Mouse (Mus musculus) ES-E14 (cell line): ENCODE results near the gene Il1rapl1. TPM values are rescaled to one million over a fixed set of nuclear protein-coding genes. Genes with fewer than 3 reads are reported as not detected.
A peak's percentile ranks its signal among the peaks of the same experiment; 100 is the strongest.
"Not testable (repeated sequence)": the region's sequence is repeated elsewhere in the genome, so short reads cannot be mapped to it uniquely, and the experiment has no call there.

Source experiments
- DNase-seq: peaks from one replicate; pipeline ENCODE4 v3.0.0-alpha.2; 2013; ENCODE audit warnings: low read depth, low spot score
- H3K27ac ChIP-seq: 2 replicates; pipeline ENCODE4 v1.5.1; 2012; ENCODE audit warnings: low read depth, mild to moderate bottlenecking, low read length, moderate library complexity, mixed read lengths; ENCODE audit not compliant: poor library complexity, insufficient read depth, severe bottlenecking
- H3K36me3 ChIP-seq: 2 replicates; pipeline ENCODE4 v1.6.1; 2012; ENCODE audit warnings: mild to moderate bottlenecking, low read length, moderate library complexity, mixed read lengths; ENCODE audit not compliant: control insufficient read depth, poor library complexity, insufficient read depth, severe bottlenecking
- H3K4me1 ChIP-seq, 2 experiments: fragments of 150-350 bp in 1 of 2; sonication (generic) in 1 of 2; 2 replicates each; pipeline ENCODE4 v1.6.1; 2012; ENCODE audit warnings: low read length in 2 of 2, mild to moderate bottlenecking in 1 of 2, mixed read lengths in 1 of 2; ENCODE audit not compliant: control insufficient read depth in 2 of 2, insufficient read depth in 2 of 2, poor library complexity in 1 of 2
- H3K4me3 ChIP-seq, 2 experiments: fragments of 150-350 bp in 1 of 2; sonication (generic) in 1 of 2; 2 replicates each; pipeline ENCODE4 v1.5.1; 2012; ENCODE audit warnings: low read length in 2 of 2, low read depth in 1 of 2, mild to moderate bottlenecking in 1 of 2, mixed read lengths in 1 of 2; ENCODE audit not compliant: insufficient read depth in 1 of 2, poor library complexity in 1 of 2, severe bottlenecking in 1 of 2
- H3K9ac ChIP-seq: 2 replicates; pipeline ENCODE4 v1.6.1; 2012; ENCODE audit warnings: low read depth, mild to moderate bottlenecking, low read length, mixed read lengths; ENCODE audit not compliant: poor library complexity, insufficient read depth, severe bottlenecking
- H3K9me3 ChIP-seq: fragments of 150-350 bp; sonication (generic); 2 replicates; pipeline ENCODE4 v1.6.1; 2012; ENCODE audit warnings: low read depth, mild to moderate bottlenecking, low read length; ENCODE audit not compliant: control insufficient read depth, insufficient read depth
- CHD2 ChIP-seq: IDR thresholded peaks from 2 replicates; pipeline ENCODE4 v1.6.1; 2014; ENCODE audit warnings: mild to moderate bottlenecking, low read depth, low read length, inconsistent platforms
- HCFC1 ChIP-seq: IDR thresholded peaks from 2 replicates; pipeline ENCODE4 v1.6.1; 2012; ENCODE audit warnings: low read length, inconsistent platforms, borderline replicate concordance; ENCODE audit not compliant: insufficient read depth
- MAFK ChIP-seq: IDR thresholded peaks from 2 replicates; pipeline ENCODE4 v1.6.1; 2014; ENCODE audit warnings: mild to moderate bottlenecking, low read depth, low read length, inconsistent platforms; ENCODE audit not compliant: insufficient read depth
- ZC3H11A ChIP-seq: IDR thresholded peaks from 2 replicates; pipeline ENCODE4 v1.6.1; 2012; ENCODE audit warnings: low read depth, mild to moderate bottlenecking, inconsistent platforms, low read length, borderline replicate concordance
- ZNF384 ChIP-seq: IDR thresholded peaks from 2 replicates; pipeline ENCODE4 v1.6.1; 2012; ENCODE audit warnings: low read depth, low read length, inconsistent platforms
- in situ Hi-C, 2 experiments: fragments of 600-800 bp; cut with MboI; formaldehyde crosslinking; loops; one replicate each; pipeline ENCODE4 v1.15.1; 2025; ENCODE audit warnings: low sequenced_read_pairs in 2 of 2, inconsistent platforms in 1 of 2; ENCODE audit not compliant: unreplicated experiment in 2 of 2
- total RNA-seq: library from RNA; depleted of rRNA; stranded (reverse); fragments of 300-350 nt; gene quantifications from 2 replicates; pipeline ENCODE4 v1.2.3, GENCODE M21; 2012

The Il1rapl1 gene
- total RNA-seq, 1 experiment: not detected

- in situ Hi-C loops: no loop called here
- TF ChIP-seq ZC3H11A (no peak), ZNF384 (no peak), MAFK (no peak), HCFC1 (no peak), CHD2 (no peak)
- no peak for DNase-seq
These were observed 514.5 kb downstream of the Il1rapl1 start for GRCm38 (mm10) chrX:87600914-87601313.

GRCm38 (mm10) chrX:87507997-87508396 lies 607.4 kb downstream of the Il1rapl1 start:
- TF ChIP-seq CHD2 (no peak), HCFC1 (no peak), MAFK (no peak), ZC3H11A (no peak), ZNF384 (no peak)
- in situ Hi-C loops: no loop called here
- DNase-seq: no peak
- Histone ChIP-seq H3K9me3 (no peaks in the 10 kb centered on the region), H3K36me3 (no peaks in the 10 kb centered on the region), H3K9ac (no peak overlapping the region), H3K4me3 (no peak overlapping the region), H3K4me1 (no peaks in the 10 kb centered on the region), H3K27ac (no peak overlapping the region)

More at GRCm38 (mm10) chrX:87600914-87601313, 514.5 kb downstream of the Il1rapl1 start:
- no peaks in the 10 kb centered on the region for H3K9me3 ChIP-seq
- no peak overlapping the region for H3K4me3 ChIP-seq
- H3K9ac ChIP-seq: no peak overlapping the region
- no peaks in the 10 kb centered on the region for H3K36me3 ChIP-seq
- H3K4me1 ChIP-seq: no peaks in the 10 kb centered on the region
- no peak overlapping the region for H3K27ac ChIP-seq

- in situ Hi-C loops: no loop called here
- TF ChIP-seq ZNF384 (no peak), HCFC1 (no peak), ZC3H11A (no peak), MAFK (no peak)
- H3K27ac ChIP-seq: no peak overlapping the region
These were observed 612.8 kb downstream of the Il1rapl1 start for GRCm38 (mm10) chrX:87502604-87503003.

GRCm38 (mm10) chrX:87483416-87483815 lies 632.0 kb downstream of the Il1rapl1 start:
- Histone ChIP-seq H3K9ac (no peak overlapping the region), H3K9me3 (no peaks in the 10 kb centered on the region), H3K36me3 (no peaks in the 10 kb centered on the region), H3K4me1 (no peaks in the 10 kb centered on the region), H3K4me3 (no peak overlapping the region), H3K27ac (no peak overlapping the region)
- in situ Hi-C loops: no loop called here
- TF ChIP-seq ZNF384: no peak
- no peak for TF ChIP-seq HCFC1
- no peak for TF ChIP-seq MAFK
- TF ChIP-seq ZC3H11A: no peak
- no peak for TF ChIP-seq CHD2
- DNase-seq: no peak

More at GRCm38 (mm10) chrX:87502604-87503003, 612.8 kb downstream of the Il1rapl1 start:
- H3K4me1 ChIP-seq: no peaks in the 10 kb centered on the region
- H3K9ac ChIP-seq: no peak overlapping the region
- no peak overlapping the region for H3K4me3 ChIP-seq
- DNase-seq: no peak
- H3K36me3 ChIP-seq: no peaks in the 10 kb centered on the region
- no peaks in the 10 kb centered on the region for H3K9me3 ChIP-seq

GRCm38 (mm10) chrX:87238191-87238590 lies 877.3 kb downstream of the Il1rapl1 start:
- H3K4me3 ChIP-seq, in situ Hi-C loops, H3K4me1 ChIP-seq, H3K27ac ChIP-seq, H3K9me3 ChIP-seq, H3K36me3 ChIP-seq, H3K9ac ChIP-seq: not testable (repeated sequence)
- peak; percentile 80 for DNase-seq
